Comparison of ENCODE assay signal across 8 mouse cellular contexts in genomic region chr15:82047080-82047883, GRCm38 (mm10). TPM values are rescaled to one million over a fixed set of nuclear protein-coding genes. Genes with fewer than 3 reads are reported as not detected.
DNase-seq lines count a peak whose midpoint lies in the region; ATAC-seq and TF ChIP-seq lines count a peak whose summit lies in the region.

TSS of gene Snu13 (minus strand) at chr15:82047598.

- no peaks in the 10 kb centered on the region for H3K9me3 ChIP-seq in G1E (replicated peaks)
- H3K9me3 ChIP-seq in lung, embryonic 16.5 days (ENCODE audit: control insufficient read depth, low read length): no peaks in the 10 kb centered on the region

- H3K4me3 ChIP-seq in G1E (ENCODE audit: low read depth, low read length): peak within 1 kb of the TSS; percentile 96
- H3K4me3 ChIP-seq in cerebellum, adult 2 months (replicated peaks; ENCODE audit: insufficient read depth, low read depth, low read length): peak within 1 kb of the TSS; percentile 75
- peak within 1 kb of the TSS; percentile 100 for H3K4me3 ChIP-seq in lung, embryonic 16.5 days (ENCODE audit: low read length)

- DNase-seq in G1E (ENCODE audit: low spot score): peak; percentile 71
- DNase-seq in cerebellum, adult 2 months: peak; percentile 91 to 93
- peak; percentile 84 for DNase-seq in forelimb bud, embryonic 11.5 days (ENCODE audit: low read depth, low spot score)
- peak; percentile 71 for DNase-seq in layer of hippocampus, adult 9-10 months (ENCODE audit: low spot score)
- DNase-seq in ovary, postnatal 10 days (ENCODE audit: low spot score): peak; percentile 70
- DNase-seq in thymus, postnatal 10 days (ENCODE audit: low spot score in 2 of 2): peak; percentile 88 to 94

- H3K27ac ChIP-seq in cerebellum, adult 2 months (ENCODE audit: insufficient read depth, low read length): peak within 1 kb of the TSS; percentile 57
- H3K27ac ChIP-seq in lung, embryonic 16.5 days (ENCODE audit: low read length): peak within 1 kb of the TSS; percentile 88

- under 1% methylated on average over 74 of the region's 74 CpGs for WGBS in cerebellum, adult 2 months
- WGBS in lung, embryonic 16.5 days: under 1% methylated on average over 65 of the region's 74 CpGs

- peaks cover 33% of the 10 kb centered on the region for H3K4me1 ChIP-seq in G1E (ENCODE audit: insufficient read depth, low read depth, low read length)
- peaks cover 5% of the 10 kb centered on the region; the same call in 1 of the 2 replicates for H3K4me1 ChIP-seq in cerebellum, adult 2 months (ENCODE audit: control insufficient read depth, insufficient read depth, low read length)
- H3K4me1 ChIP-seq in lung, embryonic 16.5 days (replicated peaks; ENCODE audit: control insufficient read depth, insufficient read depth, low read length): peaks cover 9% of the 10 kb centered on the region; the same call in 1 of the 2 replicates

- H3K9ac ChIP-seq in lung, embryonic 16.5 days (ENCODE audit: low read length): peak within 1 kb of the TSS; percentile 97

- H3K27me3 ChIP-seq in G1E (ENCODE audit: insufficient read depth, low read length): peaks cover 19% of the 10 kb centered on the region
- no peaks in the 10 kb centered on the region for H3K27me3 ChIP-seq in cerebellum, adult 2 months (ENCODE audit: control insufficient read depth, insufficient read depth, low read length)
- no peaks in the 10 kb centered on the region for H3K27me3 ChIP-seq in lung, embryonic 16.5 days (ENCODE audit: control insufficient read depth, insufficient read depth, low read depth, low read length)

- H3K36me3 ChIP-seq in G1E (replicated peaks): peaks cover 33% of the 10 kb centered on the region
- H3K36me3 ChIP-seq in lung, embryonic 16.5 days (ENCODE audit: control insufficient read depth, insufficient read depth, low read length): peaks cover 11% of the 10 kb centered on the region

- peak within 1 kb of the TSS; percentile 83 for H3K4me2 ChIP-seq in lung, embryonic 16.5 days (ENCODE audit: low read depth, low read length)

- ATAC-seq in G1E (ENCODE audit: extremely low read depth, insufficient number of reproducible peaks, low FRiP score, poor library complexity, severe bottlenecking): peak; percentile 70
- ATAC-seq in hematopoietic stem cell, adult 5-6 weeks (replicated peaks in 1 of 2; ENCODE audit: insufficient read depth in 1 of 2, low FRiP score in 2 of 2, low TSS enrichment in 1 of 2, low read depth in 1 of 2, poor library complexity in 2 of 2, severe bottlenecking in 2 of 2): peak; percentile 87 to 90
- peak; percentile 94 for ATAC-seq in lung, embryonic 16.5 days (ENCODE audit: low read depth)

- TF ChIP-seq CTCF in G1E (IDR thresholded peaks at IDR 0.05; ENCODE audit: low read depth, low read length): no peak
- TF ChIP-seq CTCF in cerebellum, adult 2 months (IDR thresholded peaks at IDR 0.05; ENCODE audit: borderline replicate concordance, insufficient read depth, low read depth, low read length): no peak

- TF ChIP-seq POLR2A in cerebellum, adult 2 months (IDR thresholded peaks at IDR 0.05; ENCODE audit: borderline replicate concordance, insufficient read depth, low read length): peak; percentile 93

RNA-seq across cellular contexts. Expression of gene Snu13, which starts in this region (rescaled TPM):
- total RNA-seq in G1E (2014; fragmentation: Nextera tagmentation) (181 TPM in 2 replicates), G1E (2017) (269 and 279 TPM in 2 replicates)
- polyA plus RNA-seq in G1E (2012): 80.5 and 283 TPM in 2 replicates
- polyA plus RNA-seq in cerebellum, adult 2 months (2012; rRNA removed): 114 and 124 TPM in 2 replicates
- total RNA-seq in hematopoietic stem cell, adult 5-6 weeks (2017): 167 and 205 TPM in 2 replicates
- polyA plus RNA-seq in lung, embryonic 16.5 days (2015; fragmentation: Nextera tagmentation; extraction: Ambion mirVana): 260 and 272 TPM in 2 replicates

Comparison
In these comparisons a context has a peak if more than half of its experiments do, and no peak if none do; other contexts are left out.
1. Peak in every context shown above with its lines: DNase-seq, ATAC-seq, H3K4me3 ChIP-seq and H3K27ac ChIP-seq.